Mouse (Mus musculus): Measurements from ENCODE around the gene Nos3. TPM values are rescaled to one million over a fixed set of nuclear protein-coding genes. Genes with fewer than 3 reads are reported as not detected.
A peak's percentile ranks its signal among the peaks of the same experiment; 100 is the strongest.

Gene Nos3
- polyA plus RNA-seq, 2 experiments = 1.3 to 1.5 TPM

DNA sequence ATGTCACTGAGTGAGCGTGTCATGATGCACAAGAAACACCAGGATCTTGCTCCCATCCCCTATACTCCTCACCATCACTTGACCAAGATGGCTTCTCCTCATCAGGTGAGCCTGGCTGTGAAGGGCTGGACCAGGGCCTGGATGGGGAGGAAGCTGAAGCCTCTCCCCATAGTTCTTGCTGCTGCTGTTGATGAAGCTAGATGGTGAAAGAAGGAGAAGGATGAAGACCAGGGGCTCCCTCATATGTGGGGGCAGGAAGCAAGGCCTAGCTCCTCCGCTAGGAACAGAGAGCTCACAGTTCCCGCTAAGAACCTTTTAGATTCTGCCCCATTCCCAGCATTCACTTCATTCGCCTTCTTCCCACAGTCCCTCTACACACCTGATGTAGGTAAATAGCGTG lies 20.8 kb downstream of the Nos3 start:
- Histone ChIP-seq H3K27ac (no peak overlapping the region), H3K4me1 (replicated peaks; ENCODE audit: control insufficient read depth in 2 of 2, insufficient read depth in 2 of 2, low read length in 1 of 2) (peaks cover 3 to 22% of the 10 kb centered on the region in 2 experiments), H3K27me3 (ENCODE audit: control insufficient read depth, insufficient read depth, low read length) (peaks cover 25% of the 10 kb centered on the region), H3K4me2 (ENCODE audit: low read depth) (no peak overlapping the region), H3K36me3 (replicated peaks; ENCODE audit: control insufficient read depth, insufficient read depth, low read depth) (no peaks in the 10 kb centered on the region), H3K9me3 (ENCODE audit: control insufficient read depth, low read length) (no peaks in the 10 kb centered on the region), H3K4me3 (ENCODE audit: insufficient read depth in 1 of 2, low read depth in 2 of 2, low read length in 2 of 2) (no peak overlapping the region), H3K9ac (replicated peaks) (no peak overlapping the region)
- no peak for ATAC-seq (ENCODE audit: insufficient read depth)
- WGBS (ENCODE audit: insufficient replicate concordance) = 63% methylated on average over 5 of the region's 5 CpGs
- TF ChIP-seq EP300 (IDR thresholded peaks at IDR 0.05; ENCODE audit: low read depth) (no peak), CTCF (IDR thresholded peaks at IDR 0.05; ENCODE audit: low read depth) (no peak)
- DNase-seq (ENCODE audit: low read depth in 3 of 3, low spot score in 3 of 3) = no peak

DNA sequence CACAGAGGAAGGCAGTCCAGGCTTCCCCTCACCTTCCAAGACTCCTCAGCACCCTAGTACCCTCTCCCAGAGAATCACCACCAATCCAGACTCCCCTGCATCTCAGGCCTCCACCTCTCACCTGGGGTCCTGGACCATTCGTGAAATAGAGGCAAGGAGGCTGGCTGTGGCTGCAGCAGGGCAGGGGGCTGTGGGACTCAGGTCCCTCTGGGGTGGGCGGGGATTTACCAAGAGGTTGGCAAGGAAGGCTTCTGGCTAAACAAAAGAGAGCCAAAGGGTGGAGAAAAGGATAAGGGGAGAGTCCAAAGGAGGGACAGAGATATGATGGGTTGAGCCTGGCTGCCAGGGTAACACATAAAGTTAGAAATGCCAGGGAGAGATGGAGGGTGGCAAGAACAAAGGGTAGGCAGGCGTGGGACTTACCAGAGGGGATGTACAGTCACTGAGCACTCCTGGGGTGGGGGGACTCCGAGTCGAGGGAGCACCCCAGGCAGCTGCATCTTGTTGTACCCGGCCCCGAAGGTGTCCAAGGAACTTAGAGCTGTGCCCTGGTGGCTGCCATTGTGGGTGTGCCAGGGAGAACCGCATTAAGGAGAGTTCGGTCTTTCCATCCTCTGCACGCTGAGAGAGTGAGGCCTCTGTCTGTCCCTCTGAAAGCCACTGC lies 21.4 kb downstream of the Nos3 start:
- H3K9ac ChIP-seq (replicated peaks) = no peak overlapping the region
- TF ChIP-seq CTCF (IDR thresholded peaks at IDR 0.05; ENCODE audit: low read depth) = no peak
- no peak for TF ChIP-seq EP300 (IDR thresholded peaks at IDR 0.05; ENCODE audit: low read depth)
- no peak overlapping the region for H3K4me3 ChIP-seq (ENCODE audit: insufficient read depth in 1 of 2, low read depth in 2 of 2, low read length in 2 of 2)
- no peaks in the 10 kb centered on the region for H3K9me3 ChIP-seq (ENCODE audit: control insufficient read depth, low read length)
- WGBS (ENCODE audit: insufficient replicate concordance) = 61% methylated on average over 10 of the region's 10 CpGs
- ATAC-seq (ENCODE audit: insufficient read depth) (no peak), DNase-seq (ENCODE audit: low read depth in 3 of 3, low spot score in 3 of 3) (no peak)
- H3K4me2 ChIP-seq (ENCODE audit: low read depth) = no peak overlapping the region
- no peaks in the 10 kb centered on the region for H3K36me3 ChIP-seq (replicated peaks; ENCODE audit: control insufficient read depth, insufficient read depth, low read depth)
- peaks cover 25% of the 10 kb centered on the region for H3K27me3 ChIP-seq (ENCODE audit: control insufficient read depth, insufficient read depth, low read length)
- H3K4me1 ChIP-seq (replicated peaks; ENCODE audit: control insufficient read depth in 2 of 2, insufficient read depth in 2 of 2, low read length in 1 of 2) = peaks cover 3 to 22% of the 10 kb centered on the region in 2 experiments
- H3K27ac ChIP-seq = no peak overlapping the region

DNA sequence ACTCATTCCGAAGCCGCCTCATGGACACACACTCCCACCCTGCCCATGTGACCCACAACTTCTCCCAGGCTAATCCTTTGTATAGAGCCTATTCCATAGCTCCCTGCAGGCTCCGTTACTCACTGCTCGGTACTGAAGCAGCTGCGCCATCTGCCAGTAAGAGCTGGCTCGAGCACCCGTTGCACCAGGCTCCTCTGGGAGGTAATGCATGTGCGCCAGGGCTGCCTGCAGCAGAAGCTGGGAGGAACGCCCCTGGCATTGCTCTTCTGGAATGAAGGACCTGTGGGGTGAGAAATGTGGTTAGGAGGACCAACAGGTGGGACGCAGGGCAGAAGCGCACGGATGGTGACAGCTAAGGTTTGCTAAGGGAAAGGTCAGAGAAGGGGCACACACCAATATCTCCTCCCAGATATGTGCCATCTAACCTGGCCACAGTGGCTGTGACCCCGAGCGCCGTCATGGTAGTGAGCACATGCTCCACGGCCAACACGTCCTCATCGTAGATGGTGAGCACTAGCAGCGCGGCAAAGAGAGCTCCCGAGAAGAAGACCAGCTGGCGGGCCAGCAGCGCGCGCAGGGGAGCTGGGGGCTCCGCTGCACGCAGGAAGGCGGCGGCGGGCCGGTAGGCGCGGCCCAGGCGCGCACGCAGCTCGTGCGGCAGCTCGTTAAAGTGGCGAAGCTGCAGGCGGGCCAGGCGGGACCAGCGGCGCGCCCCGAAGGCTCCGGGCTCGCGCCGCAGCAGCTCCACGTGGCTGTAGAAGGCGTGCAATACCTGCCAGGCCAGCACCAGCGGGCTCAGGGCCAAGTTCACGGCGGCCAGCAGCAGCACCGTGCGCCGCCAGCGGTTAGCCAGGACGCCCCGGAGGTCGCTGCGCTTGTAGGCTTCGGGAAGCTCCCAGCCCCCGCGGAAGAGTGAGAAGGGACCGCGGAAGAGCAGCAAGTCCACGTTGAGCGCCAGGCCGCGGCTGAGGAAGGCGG lies 22.9 kb downstream of the Nos3 start:
- no peak overlapping the region for H3K27ac ChIP-seq
- TF ChIP-seq CTCF (IDR thresholded peaks at IDR 0.05; ENCODE audit: low read depth) = peak; percentile 32
- no peak for TF ChIP-seq EP300 (IDR thresholded peaks at IDR 0.05; ENCODE audit: low read depth)
- ATAC-seq (ENCODE audit: insufficient read depth) = no peak
- no peak for DNase-seq (ENCODE audit: low read depth in 3 of 3, low spot score in 3 of 3)
- H3K4me3 ChIP-seq (ENCODE audit: insufficient read depth in 1 of 2, low read depth in 2 of 2, low read length in 2 of 2) = peak overlapping the region in 1 of 2 experiments; percentile 28; a peak in 3 of 4 replicates
- H3K4me1 ChIP-seq (replicated peaks; ENCODE audit: control insufficient read depth in 2 of 2, insufficient read depth in 2 of 2, low read length in 1 of 2) = peaks cover 3 to 22% of the 10 kb centered on the region in 2 experiments
- H3K9me3 ChIP-seq (ENCODE audit: control insufficient read depth, low read length) = no peaks in the 10 kb centered on the region
- H3K36me3 ChIP-seq (replicated peaks; ENCODE audit: control insufficient read depth, insufficient read depth, low read depth) = no peaks in the 10 kb centered on the region
- WGBS (ENCODE audit: insufficient replicate concordance) = under 1% methylated on average over 73 of the region's 73 CpGs
- H3K9ac ChIP-seq (replicated peaks) = no peak overlapping the region
- H3K27me3 ChIP-seq (ENCODE audit: control insufficient read depth, insufficient read depth, low read length) = peaks cover 25% of the 10 kb centered on the region
- H3K4me2 ChIP-seq (ENCODE audit: low read depth) = peak overlapping the region; percentile 67

DNA sequence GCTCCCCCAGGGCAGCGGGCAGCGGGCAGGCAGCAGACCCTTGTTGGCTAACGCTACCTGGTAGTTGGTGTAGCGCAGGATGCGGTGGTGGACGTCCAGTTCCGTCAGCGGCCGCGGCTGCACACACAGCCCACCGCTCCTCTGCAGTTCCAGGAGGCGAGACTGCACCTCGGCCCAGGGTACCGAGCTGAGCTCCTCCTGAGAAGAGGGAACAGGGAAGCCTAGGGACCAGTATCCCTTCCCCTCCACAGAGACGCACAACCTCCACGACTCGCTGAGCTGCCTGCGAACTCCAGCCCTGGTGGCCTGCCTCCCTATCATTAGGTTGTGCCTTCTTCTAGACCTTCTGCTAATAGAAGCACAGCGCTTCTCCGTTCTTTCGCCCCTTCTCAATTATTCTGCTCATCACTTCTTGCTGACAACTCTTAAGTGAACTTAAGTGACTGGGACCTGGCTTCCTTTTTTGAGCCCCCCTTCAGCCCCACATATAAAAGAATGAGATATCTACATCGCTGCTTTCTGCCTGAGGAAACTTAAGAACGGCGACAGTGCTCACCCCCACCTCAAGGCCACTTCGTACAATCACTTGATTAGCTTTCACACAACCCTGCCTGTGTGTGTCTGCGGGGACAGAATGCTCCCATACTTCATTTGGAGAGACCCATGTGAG lies 23.8 kb downstream of the Nos3 start:
- Histone ChIP-seq H3K4me3 (ENCODE audit: insufficient read depth in 1 of 2, low read depth in 2 of 2, low read length in 2 of 2) (peak overlapping the region in 1 of 2 experiments; percentile 28; a peak in 3 of 4 replicates), H3K9ac (replicated peaks) (no peak overlapping the region), H3K4me2 (ENCODE audit: low read depth) (peak overlapping the region; percentile 67), H3K4me1 (replicated peaks; ENCODE audit: control insufficient read depth in 2 of 2, insufficient read depth in 2 of 2, low read length in 1 of 2) (peaks cover 0 to 20% of the 10 kb centered on the region in 2 experiments; a peak in 3 of 4 replicates), H3K36me3 (replicated peaks; ENCODE audit: control insufficient read depth, insufficient read depth, low read depth) (no peaks in the 10 kb centered on the region), H3K27ac (no peak overlapping the region), H3K9me3 (ENCODE audit: control insufficient read depth, low read length) (no peaks in the 10 kb centered on the region), H3K27me3 (ENCODE audit: control insufficient read depth, insufficient read depth, low read length) (peaks cover 25% of the 10 kb centered on the region)
- no peak for DNase-seq (ENCODE audit: low read depth in 3 of 3, low spot score in 3 of 3)
- TF ChIP-seq CTCF (IDR thresholded peaks at IDR 0.05; ENCODE audit: low read depth) (no peak), EP300 (IDR thresholded peaks at IDR 0.05; ENCODE audit: low read depth) (no peak)
- ATAC-seq (ENCODE audit: insufficient read depth) = no peak
- 22% methylated on average over 26 of the region's 26 CpGs for WGBS (ENCODE audit: insufficient replicate concordance)
